Comparison of ENCODE assay signal across 10 mouse cellular contexts in the genomic region with DNA sequence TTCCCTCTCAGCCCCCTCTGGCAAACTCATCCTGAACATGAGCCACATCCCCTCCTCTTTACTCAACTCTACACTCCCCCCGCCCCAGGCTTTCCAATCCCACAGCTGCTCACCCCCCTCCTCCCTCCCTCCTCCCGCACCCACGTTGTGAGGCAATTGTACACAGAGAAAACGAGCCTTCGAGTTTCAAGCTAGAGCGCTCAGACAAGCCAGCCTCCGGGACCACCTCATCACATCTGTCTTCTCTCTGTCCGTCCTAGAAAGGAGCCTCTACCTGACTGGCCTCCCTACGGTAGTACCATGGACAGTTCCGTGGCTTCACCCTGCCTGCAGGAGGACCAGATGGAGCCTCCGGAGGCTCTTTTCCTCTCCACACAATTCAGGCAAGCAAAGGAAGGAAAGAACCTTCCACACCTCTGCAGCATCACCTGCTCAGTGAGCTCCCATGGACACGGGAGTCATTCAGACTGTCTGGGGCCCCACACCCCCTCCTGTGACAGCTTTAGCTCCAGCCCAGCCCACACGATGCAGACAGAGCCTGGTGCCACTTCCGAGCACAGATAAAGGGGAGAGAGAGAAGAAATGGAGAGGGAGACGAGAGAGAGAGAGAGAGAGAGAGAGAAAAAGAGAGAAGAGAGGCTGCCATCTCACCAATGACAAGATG. TPM values are rescaled to one million over a fixed set of nuclear protein-coding genes. Genes with fewer than 3 reads are reported as not detected.
DNase-seq lines count a peak whose midpoint lies in the region; ATAC-seq lines count a peak whose summit lies in the region.
"Had no signal": no experiment of that assay in that cellular context is flagged by ENCODE, and none has a peak within 500 bp of the region (broad histone marks: within the 10 kb centered on the region; RNA-seq: fewer than 3 reads in every experiment).

No protein-coding gene starts in this region.

- ATAC-seq in forebrain, embryonic 11.5 days (replicated peaks; ENCODE audit: low FRiP score): no peak
- no peak for ATAC-seq in monocyte, adult 5-6 weeks (replicated peaks; ENCODE audit: insufficient number of reproducible peaks, low FRiP score, low TSS enrichment, poor library complexity, severe bottlenecking)
- no peak for ATAC-seq in inflammation-experienced regulatory T-cells, adult 6 months

- H3K9ac ChIP-seq in forebrain, embryonic 11.5 days (ENCODE audit: low read length): no peak overlapping the region

- H3K36me3 ChIP-seq in forebrain, embryonic 11.5 days (ENCODE audit: control insufficient read depth, insufficient read depth, low read length): no peaks in the 10 kb centered on the region

- H3K4me3 ChIP-seq in forebrain, embryonic 11.5 days (ENCODE audit: low read depth, low read length): no peak overlapping the region
- H3K4me3 ChIP-seq: erythroblast, embryonic 14.5 days had no signal

- 10% methylated on average over 15 of the region's 15 CpGs for WGBS in forebrain, embryonic 11.5 days

- intact Hi-C loops in heart, postnatal 10 days (cut with DNase I): no loop called here
- intact Hi-C loops in heart, postnatal 36 days (cut with DNase I): no loop called here
- intact Hi-C loops in left cerebral cortex, postnatal 25 days (cut with DNase I): loop anchor here (5.0 kb wide), 2 partner anchors 164 to 329 kb away; no protein-coding TSS in a partner anchor

- no peaks in the 10 kb centered on the region for H3K9me3 ChIP-seq in forebrain, embryonic 11.5 days (ENCODE audit: control insufficient read depth, low read length)

- peaks cover 6% of the 10 kb centered on the region for H3K27me3 ChIP-seq in forebrain, embryonic 11.5 days (ENCODE audit: control insufficient read depth, insufficient read depth, low read length)

- peaks cover 20% of the 10 kb centered on the region; the same call in 1 of the 2 replicates for H3K4me1 ChIP-seq in forebrain, embryonic 11.5 days (replicated peaks; ENCODE audit: control insufficient read depth, insufficient read depth, low read length)

- peak; percentile 45 to 60 for DNase-seq in heart, postnatal 10 days
- no peak for DNase-seq in heart, postnatal 36 days
- DNase-seq in NIH3T3 (ENCODE audit: low read depth): peak; percentile 80
- DNase-seq in forebrain, embryonic 11.5 days (ENCODE audit: low spot score): peak; percentile 63
- peak; percentile 34 to 71 for DNase-seq in left cerebral cortex, postnatal 25 days (ENCODE audit: low spot score in 2 of 2)
- DNase-seq in retina, embryonic 14.5 days (ENCODE audit: low spot score): peak; percentile 63

- 0 out of 2 replicates have a peak overlapping the region, but pooled peaks have one; percentile 2 for H3K4me2 ChIP-seq in forebrain, embryonic 11.5 days (ENCODE audit: low read depth, low read length, severe bottlenecking)

- H3K27ac ChIP-seq in forebrain, embryonic 11.5 days (ENCODE audit: low read depth, low read length): no peak overlapping the region

RNA-seq across cellular contexts. Expression of gene Asic2, which starts 1.5 kb away (rescaled TPM):
- total RNA-seq in heart, postnatal 10 days (2021): not detected
- not detected for total RNA-seq in heart, postnatal 36 days (2021)
- polyA plus RNA-seq in forebrain, embryonic 11.5 days (2014; fragmentation: Nextera tagmentation; extraction: Ambion mirVana): 0.94 and 1.4 TPM in 2 replicates
- 10 to 100 TPM; 78.0 to 80.2 TPM for total RNA-seq in left cerebral cortex, postnatal 25 days (2021)
- not detected in 3 replicates for total RNA-seq in monocyte, adult 5-6 weeks (2017)
- polyA plus RNA-seq in inflammation-experienced regulatory T-cells, adult 6 months (2017; shearing (Covaris generic)): not detected
- total RNA-seq: CH12.LX had no signal
- polyA plus RNA-seq: erythroblast, embryonic 14.5 days had no signal

Comparison
In these comparisons a context has a peak if more than half of its experiments do, and no peak if none do; other contexts are left out.
1. DNase-seq: peak in heart, postnatal 10 days (2 of 2), NIH3T3 (single experiment), forebrain, embryonic 11.5 days (single experiment), left cerebral cortex, postnatal 25 days (2 of 2) and retina, embryonic 14.5 days (single experiment); none in heart, postnatal 36 days (0 of 2).
2. RNA of gene Asic2, which starts 1.5 kb away (total RNA-seq): 78.0 to 80.2 TPM in left cerebral cortex, postnatal 25 days; not detected in heart, postnatal 10 days, not detected in heart, postnatal 36 days and not detected in monocyte, adult 5-6 weeks; every median in the first group is over 10 times any median in the second.